Mouse (Mus musculus): ENCODE data around the gene Klhl35. TPM values are rescaled to one million over a fixed set of nuclear protein-coding genes. Genes with fewer than 3 reads are reported as not detected.
A peak's percentile ranks its signal among the peaks of the same experiment; 100 is the strongest.

The Klhl35 gene
- polyA plus RNA-seq, 1 experiment = not detected

DNA sequence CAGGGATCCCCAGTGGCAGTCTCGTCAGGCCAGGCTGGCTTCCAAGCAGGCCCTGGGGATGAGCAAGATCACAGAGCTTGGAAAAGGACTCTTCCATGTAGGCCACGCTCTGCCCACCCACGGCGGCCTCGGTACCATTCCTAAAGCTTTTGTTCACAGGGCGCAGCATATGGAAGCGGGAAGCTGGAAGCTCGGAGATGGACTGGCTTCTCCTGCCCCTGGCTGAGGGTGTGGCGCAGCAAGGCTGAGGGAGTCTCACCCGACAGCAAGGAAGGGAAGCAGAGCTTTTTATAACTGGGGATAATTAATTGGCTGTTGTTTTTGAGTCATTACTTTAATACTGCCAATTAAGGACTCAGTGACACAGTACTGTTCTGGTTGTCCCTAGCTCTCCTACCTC, 38.8 kb upstream of the Klhl35 start:
- Histone ChIP-seq H3K4me3 (no peak overlapping the region), H3ac (ENCODE audit: control insufficient read depth, insufficient read length) (no peak overlapping the region), H3K4me2 (ENCODE audit: low read depth) (no peak overlapping the region), H3K36me3 (ENCODE audit: control insufficient read depth, insufficient read depth) (no peaks in the 10 kb centered on the region), H3K79me2 (ENCODE audit: control insufficient read depth, insufficient read depth) (no peaks in the 10 kb centered on the region), H3K27me3 (ENCODE audit: control insufficient read depth, insufficient read depth, insufficient read length) (no peaks in the 10 kb centered on the region)
- TF ChIP-seq USF1 (IDR thresholded peaks at IDR 0.05; ENCODE audit: low read depth) (no peak), MYOG (IDR thresholded peaks at IDR 0.05; ENCODE audit: control insufficient read depth in 1 of 3, insufficient read depth in 1 of 3, insufficient read length in 2 of 3, low read depth in 2 of 3) (no peak), MAX (IDR thresholded peaks at IDR 0.05; ENCODE audit: low read depth) (no peak), TCF12 (IDR thresholded peaks at IDR 0.05; ENCODE audit: insufficient read depth, poor library complexity, severe bottlenecking) (no peak), POLR2A (IDR thresholded peaks at IDR 0.05; ENCODE audit: insufficient read length, low read depth) (no peak), MYOD1 (IDR thresholded peaks at IDR 0.05; ENCODE audit: control insufficient read depth in 1 of 3, insufficient read length in 2 of 3, low read depth in 2 of 3) (no peak), E2F4 (IDR thresholded peaks at IDR 0.05; ENCODE audit: insufficient read depth) (no peak), POLR2AphosphoS2 (IDR thresholded peaks at IDR 0.05; ENCODE audit: insufficient read length, low read depth) (no peak), SRF (IDR thresholded peaks at IDR 0.05; ENCODE audit: control insufficient read depth, insufficient read length, low read depth) (no peak)

DNA sequence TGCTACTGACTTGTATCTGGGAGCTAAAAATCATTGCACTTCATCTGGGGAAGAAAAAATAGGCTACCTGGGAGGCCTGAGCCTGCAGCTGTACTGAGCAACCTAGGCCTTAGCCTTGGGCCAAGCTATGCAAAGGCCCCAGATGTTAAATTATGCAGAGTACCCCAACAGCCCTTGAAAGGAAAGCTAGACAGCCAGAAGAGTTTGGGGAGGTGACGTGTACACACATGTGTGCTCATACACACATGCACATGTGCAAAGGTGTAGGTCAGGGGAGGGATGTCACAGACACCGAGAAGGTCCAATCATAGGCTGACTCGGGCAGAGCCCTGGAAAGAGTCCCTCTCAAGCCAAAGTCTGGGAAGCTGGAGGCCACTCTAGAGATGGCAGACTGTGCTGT, 37.8 kb upstream of the Klhl35 start:
- Histone ChIP-seq H3K27me3 (ENCODE audit: control insufficient read depth, insufficient read depth, insufficient read length) (no peaks in the 10 kb centered on the region), H3K36me3 (ENCODE audit: control insufficient read depth, insufficient read depth) (no peaks in the 10 kb centered on the region), H3K4me2 (ENCODE audit: low read depth) (no peak overlapping the region), H3K4me3 (no peak overlapping the region), H3K79me2 (ENCODE audit: control insufficient read depth, insufficient read depth) (no peaks in the 10 kb centered on the region), H3ac (ENCODE audit: control insufficient read depth, insufficient read length) (no peak overlapping the region)
- TF ChIP-seq CEBPB (IDR thresholded peaks at IDR 0.05; ENCODE audit: insufficient read depth, poor library complexity, severe bottlenecking) (no peak), POLR2AphosphoS2 (IDR thresholded peaks at IDR 0.05; ENCODE audit: insufficient read length, low read depth) (no peak), TCF12 (IDR thresholded peaks at IDR 0.05; ENCODE audit: insufficient read depth, poor library complexity, severe bottlenecking) (no peak), POLR2A (IDR thresholded peaks at IDR 0.05; ENCODE audit: insufficient read length, low read depth) (no peak), USF1 (IDR thresholded peaks at IDR 0.05; ENCODE audit: low read depth) (no peak), REST (IDR thresholded peaks at IDR 0.05; ENCODE audit: insufficient read depth, insufficient read length) (no peak), E2F4 (IDR thresholded peaks at IDR 0.05; ENCODE audit: insufficient read depth) (no peak), SRF (IDR thresholded peaks at IDR 0.05; ENCODE audit: control insufficient read depth, insufficient read length, low read depth) (no peak), TCF3 (IDR thresholded peaks at IDR 0.05; ENCODE audit: insufficient read length, low read depth) (no peak), MYOG (IDR thresholded peaks at IDR 0.05; ENCODE audit: control insufficient read depth in 1 of 3, insufficient read depth in 1 of 3, insufficient read length in 2 of 3, low read depth in 2 of 3) (no peak), MYOD1 (IDR thresholded peaks at IDR 0.05; ENCODE audit: control insufficient read depth in 1 of 3, insufficient read length in 2 of 3, low read depth in 2 of 3) (no peak), MAX (IDR thresholded peaks at IDR 0.05; ENCODE audit: low read depth) (no peak)

DNA sequence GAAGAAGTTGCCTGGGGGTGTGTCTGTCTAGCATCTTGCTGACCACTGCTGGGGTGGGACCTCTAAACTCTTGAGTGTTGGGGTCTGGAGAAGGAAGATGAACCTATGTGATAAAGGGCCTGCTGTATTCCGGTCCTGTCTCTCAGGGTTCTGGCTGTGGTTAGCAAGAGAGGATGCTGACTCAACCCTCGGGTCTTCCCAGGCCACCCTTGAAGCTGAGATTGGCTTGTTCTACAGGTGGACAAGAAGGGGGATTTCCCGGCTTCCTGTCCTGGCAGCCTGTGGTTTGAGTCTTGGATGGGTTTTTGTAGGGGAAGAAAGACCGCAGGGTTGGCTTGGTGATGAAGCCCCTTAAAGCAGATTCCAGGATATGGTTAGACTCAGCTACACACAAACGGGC, 37.0 kb upstream of the Klhl35 start:
- H3K79me2 ChIP-seq (ENCODE audit: control insufficient read depth, insufficient read depth) = no peaks in the 10 kb centered on the region
- peak overlapping the region; percentile 32 for H3K4me2 ChIP-seq (ENCODE audit: low read depth)
- TF ChIP-seq POLR2AphosphoS2 (IDR thresholded peaks at IDR 0.05; ENCODE audit: insufficient read length, low read depth) (no peak), USF1 (IDR thresholded peaks at IDR 0.05; ENCODE audit: low read depth) (no peak), TCF12 (IDR thresholded peaks at IDR 0.05; ENCODE audit: insufficient read depth, poor library complexity, severe bottlenecking) (no peak), MAX (IDR thresholded peaks at IDR 0.05; ENCODE audit: low read depth) (no peak), SRF (IDR thresholded peaks at IDR 0.05; ENCODE audit: control insufficient read depth, insufficient read length, low read depth) (no peak), MYOG (IDR thresholded peaks at IDR 0.05; ENCODE audit: control insufficient read depth in 1 of 3, insufficient read depth in 1 of 3, insufficient read length in 2 of 3, low read depth in 2 of 3) (no peak), CEBPB (IDR thresholded peaks at IDR 0.05; ENCODE audit: insufficient read depth, poor library complexity, severe bottlenecking) (no peak), REST (IDR thresholded peaks at IDR 0.05; ENCODE audit: insufficient read depth, insufficient read length) (no peak)
- H3K36me3 ChIP-seq (ENCODE audit: control insufficient read depth, insufficient read depth) = no peaks in the 10 kb centered on the region
- H3ac ChIP-seq (ENCODE audit: control insufficient read depth, insufficient read length) = no peak overlapping the region
- no peaks in the 10 kb centered on the region for H3K27me3 ChIP-seq (ENCODE audit: control insufficient read depth, insufficient read depth, insufficient read length)
- H3K4me3 ChIP-seq = no peak overlapping the region

DNA sequence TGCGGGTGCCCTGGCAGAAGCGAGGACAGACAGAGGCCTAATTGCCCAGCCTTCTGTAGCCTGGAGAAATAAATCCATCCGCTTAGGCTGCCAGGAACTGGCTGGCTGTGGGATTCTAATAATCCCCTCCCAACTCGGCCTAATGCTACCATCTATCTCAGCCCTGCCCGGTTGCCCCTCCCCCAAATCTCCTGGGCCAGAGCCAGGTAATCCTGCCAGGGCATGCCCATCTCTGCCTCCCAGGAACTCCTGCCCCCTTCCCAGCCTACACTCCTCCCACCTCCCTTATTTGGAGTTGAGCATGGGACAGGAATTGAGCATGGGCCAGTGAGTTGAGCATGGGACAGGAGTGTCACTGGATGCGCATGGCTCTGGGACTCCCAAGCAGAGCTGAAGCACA, 36.0 kb upstream of the Klhl35 start:
- TF ChIP-seq E2F4 (IDR thresholded peaks at IDR 0.05; ENCODE audit: insufficient read depth) (no peak), MYOG (IDR thresholded peaks at IDR 0.05; ENCODE audit: control insufficient read depth in 1 of 3, insufficient read depth in 1 of 3, insufficient read length in 2 of 3, low read depth in 2 of 3) (no peak), TCF12 (IDR thresholded peaks at IDR 0.05; ENCODE audit: insufficient read depth, poor library complexity, severe bottlenecking) (no peak), CEBPB (IDR thresholded peaks at IDR 0.05; ENCODE audit: insufficient read depth, poor library complexity, severe bottlenecking) (no peak), TCF3 (IDR thresholded peaks at IDR 0.05; ENCODE audit: insufficient read length, low read depth) (no peak), USF1 (IDR thresholded peaks at IDR 0.05; ENCODE audit: low read depth) (no peak), REST (IDR thresholded peaks at IDR 0.05; ENCODE audit: insufficient read depth, insufficient read length) (no peak), SRF (IDR thresholded peaks at IDR 0.05; ENCODE audit: control insufficient read depth, insufficient read length, low read depth) (no peak), POLR2A (IDR thresholded peaks at IDR 0.05; ENCODE audit: insufficient read length, low read depth) (no peak), MYOD1 (IDR thresholded peaks at IDR 0.05; ENCODE audit: control insufficient read depth in 1 of 3, insufficient read length in 2 of 3, low read depth in 2 of 3) (no peak), MAX (IDR thresholded peaks at IDR 0.05; ENCODE audit: low read depth) (no peak), POLR2AphosphoS2 (IDR thresholded peaks at IDR 0.05; ENCODE audit: insufficient read length, low read depth) (no peak)
- no peaks in the 10 kb centered on the region for H3K79me2 ChIP-seq (ENCODE audit: control insufficient read depth, insufficient read depth)
- H3K36me3 ChIP-seq (ENCODE audit: control insufficient read depth, insufficient read depth) = no peaks in the 10 kb centered on the region
- H3K4me3 ChIP-seq = no peak overlapping the region
- no peak overlapping the region for H3K4me2 ChIP-seq (ENCODE audit: low read depth)
- H3K27me3 ChIP-seq (ENCODE audit: control insufficient read depth, insufficient read depth, insufficient read length) = no peaks in the 10 kb centered on the region
- H3ac ChIP-seq (ENCODE audit: control insufficient read depth, insufficient read length) = no peak overlapping the region

DNA sequence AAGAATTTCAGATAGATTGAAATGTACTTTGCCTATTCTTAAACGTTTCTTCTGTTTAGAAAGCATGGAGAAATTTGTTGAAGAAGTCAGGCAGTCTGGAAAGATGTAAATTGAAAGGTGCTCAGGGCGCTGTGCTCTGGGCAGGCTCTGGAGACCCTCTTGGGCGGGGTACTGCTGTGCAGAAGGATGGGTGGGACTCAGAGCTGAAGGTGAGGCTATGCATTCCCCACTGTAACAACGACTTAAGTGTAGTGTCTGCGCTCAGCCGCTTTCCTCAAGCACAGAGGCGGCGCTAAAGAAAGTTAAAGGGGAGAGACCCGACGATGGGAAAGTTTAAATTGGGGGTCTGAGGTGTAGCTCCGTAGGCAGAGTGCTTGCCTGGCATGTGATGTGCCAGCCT, 35.6 kb upstream of the Klhl35 start:
- H3K79me2 ChIP-seq (ENCODE audit: control insufficient read depth, insufficient read depth) = no peaks in the 10 kb centered on the region
- no peak overlapping the region for H3K4me3 ChIP-seq
- no peak overlapping the region for H3K4me2 ChIP-seq (ENCODE audit: low read depth)
- TF ChIP-seq SRF (IDR thresholded peaks at IDR 0.05; ENCODE audit: control insufficient read depth, insufficient read length, low read depth) = no peak
- no peak for TF ChIP-seq TCF3 (IDR thresholded peaks at IDR 0.05; ENCODE audit: insufficient read length, low read depth)
- no peak for TF ChIP-seq USF1 (IDR thresholded peaks at IDR 0.05; ENCODE audit: low read depth)
- TF ChIP-seq MAX (IDR thresholded peaks at IDR 0.05; ENCODE audit: low read depth) = no peak
- no peak for TF ChIP-seq MYOG (IDR thresholded peaks at IDR 0.05; ENCODE audit: control insufficient read depth in 1 of 3, insufficient read depth in 1 of 3, insufficient read length in 2 of 3, low read depth in 2 of 3)
- TF ChIP-seq POLR2AphosphoS2 (IDR thresholded peaks at IDR 0.05; ENCODE audit: insufficient read length, low read depth) = no peak
- TF ChIP-seq TCF12 (IDR thresholded peaks at IDR 0.05; ENCODE audit: insufficient read depth, poor library complexity, severe bottlenecking) = no peak
- no peak for TF ChIP-seq MYOD1 (IDR thresholded peaks at IDR 0.05; ENCODE audit: control insufficient read depth in 1 of 3, insufficient read length in 2 of 3, low read depth in 2 of 3)
- TF ChIP-seq E2F4 (IDR thresholded peaks at IDR 0.05; ENCODE audit: insufficient read depth) = no peak
- no peak for TF ChIP-seq CEBPB (IDR thresholded peaks at IDR 0.05; ENCODE audit: insufficient read depth, poor library complexity, severe bottlenecking)
- no peak for TF ChIP-seq POLR2A (IDR thresholded peaks at IDR 0.05; ENCODE audit: insufficient read length, low read depth)
- no peak for TF ChIP-seq REST (IDR thresholded peaks at IDR 0.05; ENCODE audit: insufficient read depth, insufficient read length)
- no peak overlapping the region for H3ac ChIP-seq (ENCODE audit: control insufficient read depth, insufficient read length)
- H3K36me3 ChIP-seq (ENCODE audit: control insufficient read depth, insufficient read depth) = no peaks in the 10 kb centered on the region
- no peaks in the 10 kb centered on the region for H3K27me3 ChIP-seq (ENCODE audit: control insufficient read depth, insufficient read depth, insufficient read length)

Data from myocyte (in vitro differentiated cells).